Mouse (Mus musculus) heart, adult 2 months (tissue): ENCODE measurements around the gene Epyc.

Experiments
- CTCF ChIP-seq: fragments of 200-600 bp; IDR thresholded peaks from 2 replicates; pipeline ENCODE4 v1.8.1; 2022; ENCODE audit warnings: antibody characterized with exemption, mild to moderate bottlenecking, moderate library complexity
- EP300 ChIP-seq: fragments of 200-500 bp; IDR thresholded peaks from 2 replicates; pipeline ENCODE4 v1.6.1; 2011; ENCODE audit warnings: low read depth, low read length, control low read depth; ENCODE audit not compliant: insufficient read depth
- POLR2A ChIP-seq: fragments of 200-500 bp; IDR thresholded peaks from 2 replicates; pipeline ENCODE4 v1.6.1; 2011; ENCODE audit warnings: mild to moderate bottlenecking, low read depth, low read length, control low read depth; ENCODE audit not compliant: insufficient read depth

DNA sequence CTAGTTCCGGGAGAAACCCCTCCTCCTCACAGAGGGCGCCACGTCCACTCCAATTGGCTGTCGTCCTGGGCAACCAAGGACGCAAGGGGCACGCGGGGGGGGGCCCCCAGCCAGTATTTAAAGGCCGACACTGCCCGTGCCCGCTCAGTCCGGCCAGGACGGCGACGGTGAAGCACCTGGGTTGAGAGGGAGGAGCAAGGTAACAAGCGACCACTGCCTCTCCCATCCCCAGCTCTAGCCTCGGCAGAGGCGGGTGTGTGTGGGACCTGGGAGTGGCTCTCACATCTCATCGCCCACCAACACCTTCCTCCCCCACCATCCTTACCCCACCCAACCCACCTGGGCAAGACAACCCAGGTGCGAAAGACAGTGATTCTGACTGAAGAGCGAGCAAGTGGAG, 49.0 kb downstream of the Epyc start, which contains the start of gene Ccer1:
- TF ChIP-seq POLR2A (no peak), CTCF (no peak), EP300 (no peak)
